11 mouse cellular contexts compared by ENCODE assay signal in genomic region chr7:112499453-112500133, GRCm38 (mm10).
DNase-seq lines count a peak whose midpoint lies in the region; ATAC-seq and TF ChIP-seq lines count a peak whose summit lies in the region.
"Had no signal": no experiment of that assay in that cellular context is flagged by ENCODE, and none has a peak within 500 bp of the region (broad histone marks: within the 10 kb centered on the region; RNA-seq: fewer than 3 reads in every experiment).

No protein-coding gene starts in this region.

- 19% methylated on average over 10 of the region's 10 CpGs for WGBS in lung, embryonic 14.5 days
- 31% methylated on average over 10 of the region's 10 CpGs for WGBS in lung, adult 2 months
- 42% methylated on average over 10 of the region's 10 CpGs for WGBS in heart, embryonic 11.5 days (ENCODE audit: insufficient replicate concordance)
- 21% methylated on average over 10 of the region's 10 CpGs for WGBS in neural tube, embryonic 14.5 days

- TF ChIP-seq CTCF in lung, embryonic 14.5 days (IDR thresholded peaks at IDR 0.05; ENCODE audit: low read depth), result no peak
- no peak for TF ChIP-seq CTCF in lung, adult 2 months (IDR thresholded peaks at IDR 0.05; ENCODE audit: insufficient read depth, low read length)

- H3K27ac ChIP-seq in lung, embryonic 14.5 days (ENCODE audit: low read depth), result peak overlapping the region; percentile 38; the same call in 1 of the 2 replicates
- 0 out of 2 replicates have a peak overlapping the region, but pooled peaks have one; percentile 19 for H3K27ac ChIP-seq in heart, embryonic 11.5 days (ENCODE audit: low read depth, low read length)
- H3K27ac ChIP-seq in neural tube, embryonic 14.5 days (ENCODE audit: low read depth, low read length), result no peak overlapping the region
- H3K27ac ChIP-seq: hindbrain, embryonic 15.5 days; midbrain, embryonic 12.5 days had no signal

- no peaks in the 10 kb centered on the region for H3K36me3 ChIP-seq in lung, embryonic 14.5 days (ENCODE audit: insufficient read depth)
- no peaks in the 10 kb centered on the region for H3K36me3 ChIP-seq in heart, embryonic 11.5 days (ENCODE audit: control insufficient read depth, insufficient read depth, low read length)
- no peaks in the 10 kb centered on the region for H3K36me3 ChIP-seq in neural tube, embryonic 14.5 days (ENCODE audit: control insufficient read depth, insufficient read depth, low read length)
- H3K36me3 ChIP-seq: hindbrain, embryonic 15.5 days; midbrain, embryonic 12.5 days had no signal

- no peaks in the 10 kb centered on the region for H3K9me3 ChIP-seq in lung, embryonic 14.5 days (ENCODE audit: low read depth, low read length)
- H3K9me3 ChIP-seq in heart, embryonic 11.5 days (replicated peaks; ENCODE audit: control insufficient read depth, low read length), result no peaks in the 10 kb centered on the region
- H3K9me3 ChIP-seq in neural tube, embryonic 14.5 days (ENCODE audit: control insufficient read depth, low read length), result no peaks in the 10 kb centered on the region
- H3K9me3 ChIP-seq: hindbrain, embryonic 15.5 days; midbrain, embryonic 12.5 days had no signal

- H3K4me1 ChIP-seq in lung, embryonic 14.5 days (ENCODE audit: insufficient read depth), result peaks cover 46% of the 10 kb centered on the region
- H3K4me1 ChIP-seq in lung, adult 2 months (ENCODE audit: control insufficient read depth, insufficient read depth, low read length), result peaks cover 11% of the 10 kb centered on the region
- H3K4me1 ChIP-seq in heart, embryonic 11.5 days (ENCODE audit: control insufficient read depth, insufficient read depth, low read length), result peaks cover 55% of the 10 kb centered on the region
- peaks cover 30% of the 10 kb centered on the region for H3K4me1 ChIP-seq in neural tube, embryonic 14.5 days (ENCODE audit: control insufficient read depth, insufficient read depth, low read length)

- ATAC-seq in lung, embryonic 14.5 days (ENCODE audit: insufficient read depth), result no peak
- no peak for ATAC-seq in heart, embryonic 11.5 days (replicated peaks; ENCODE audit: insufficient number of reproducible peaks, low FRiP score, low TSS enrichment)
- peak; percentile 32; the same call in 1 of the 2 replicates for ATAC-seq in neural tube, embryonic 14.5 days (ENCODE audit: low read depth)

- no peak overlapping the region for H3K4me3 ChIP-seq in lung, embryonic 14.5 days (ENCODE audit: low read depth, low read length)
- no peak overlapping the region for H3K4me3 ChIP-seq in lung, adult 2 months (replicated peaks; ENCODE audit: extremely low read depth, low read depth, low read length)
- no peak overlapping the region for H3K4me3 ChIP-seq in heart, embryonic 11.5 days (ENCODE audit: low read depth, low read length)
- H3K4me3 ChIP-seq in neural tube, embryonic 14.5 days (ENCODE audit: low read depth, low read length), result no peak overlapping the region
- H3K4me3 ChIP-seq: erythroblast, embryonic 14.5 days; hindbrain, embryonic 15.5 days; midbrain, embryonic 12.5 days had no signal

- DNase-seq in adrenal gland, postnatal 14 days, result peak; percentile 19
- DNase-seq in adrenal gland, postnatal 10 days, result no peak
- peak; percentile 41 for DNase-seq in lung, embryonic 14.5 days
- DNase-seq in lung, adult 2 months, result no peak
- no peak for DNase-seq in gastrocnemius, postnatal 10 days
- DNase-seq in lung, postnatal 14 days, result no peak

- H3K9ac ChIP-seq in lung, embryonic 14.5 days, result no peak overlapping the region
- H3K9ac ChIP-seq in heart, embryonic 11.5 days (ENCODE audit: low read depth, low read length), result no peak overlapping the region
- H3K9ac ChIP-seq in neural tube, embryonic 14.5 days (replicated peaks; ENCODE audit: low read depth, low read length), result no peak overlapping the region
- H3K9ac ChIP-seq: hindbrain, embryonic 15.5 days; midbrain, embryonic 12.5 days had no signal

- peak overlapping the region; percentile 7; the same call in 1 of the 2 replicates for H3K4me2 ChIP-seq in lung, embryonic 14.5 days
- H3K4me2 ChIP-seq in heart, embryonic 11.5 days, result no peak overlapping the region
- no peak overlapping the region for H3K4me2 ChIP-seq in neural tube, embryonic 14.5 days (ENCODE audit: low read depth, low read length)
- H3K4me2 ChIP-seq: hindbrain, embryonic 15.5 days; midbrain, embryonic 12.5 days had no signal

- H3K27me3 ChIP-seq in lung, embryonic 14.5 days (ENCODE audit: insufficient read depth, low read length), result no peaks in the 10 kb centered on the region
- H3K27me3 ChIP-seq in heart, embryonic 11.5 days (ENCODE audit: control insufficient read depth, insufficient read depth, low read length), result no peaks in the 10 kb centered on the region
- H3K27me3 ChIP-seq in neural tube, embryonic 14.5 days (ENCODE audit: control insufficient read depth, insufficient read depth, low read length), result no peaks in the 10 kb centered on the region
- H3K27me3 ChIP-seq: hindbrain, embryonic 15.5 days had no signal

- no peak for TF ChIP-seq POLR2A in lung, adult 2 months (IDR thresholded peaks at IDR 0.05; ENCODE audit: borderline replicate concordance, extremely low read depth, low read depth, low read length)

Comparison
In these comparisons a context has a peak if more than half of its experiments do, and no peak if none do; other contexts are left out.
1. DNase-seq: peak in adrenal gland, postnatal 14 days (single experiment) and lung, embryonic 14.5 days (single experiment); none in adrenal gland, postnatal 10 days (single experiment), lung, adult 2 months (single experiment), gastrocnemius, postnatal 10 days (single experiment) and lung, postnatal 14 days (single experiment).